Mouse (Mus musculus) neutrophil, adult 5-6 weeks (primary cell): ENCODE results near the gene Zc3hav1l. TPM values are rescaled to one million over a fixed set of nuclear protein-coding genes. Genes with fewer than 3 reads are reported as not detected.

Source experiments
- ATAC-seq: fragments of 151-379, 151-347 bp; 2 replicates; pipeline ENCODE4 v1.8.0; 2017; ENCODE audit warnings: mild to moderate bottlenecking, moderate TSS enrichment; ENCODE audit not compliant: insufficient number of reproducible peaks, poor library complexity, low FRiP score, severe bottlenecking; ENCODE audit errors: extremely low read depth
- total RNA-seq: library from RNA; stranded (forward); fragments of 200-1000 nt; gene quantifications from 2 replicates; pipeline ENCODE4 v1.2.3, GENCODE M21; 2017

Gene Zc3hav1l
- total RNA-seq, 1 experiment from 2014 or later = 0.81 TPM

DNA sequence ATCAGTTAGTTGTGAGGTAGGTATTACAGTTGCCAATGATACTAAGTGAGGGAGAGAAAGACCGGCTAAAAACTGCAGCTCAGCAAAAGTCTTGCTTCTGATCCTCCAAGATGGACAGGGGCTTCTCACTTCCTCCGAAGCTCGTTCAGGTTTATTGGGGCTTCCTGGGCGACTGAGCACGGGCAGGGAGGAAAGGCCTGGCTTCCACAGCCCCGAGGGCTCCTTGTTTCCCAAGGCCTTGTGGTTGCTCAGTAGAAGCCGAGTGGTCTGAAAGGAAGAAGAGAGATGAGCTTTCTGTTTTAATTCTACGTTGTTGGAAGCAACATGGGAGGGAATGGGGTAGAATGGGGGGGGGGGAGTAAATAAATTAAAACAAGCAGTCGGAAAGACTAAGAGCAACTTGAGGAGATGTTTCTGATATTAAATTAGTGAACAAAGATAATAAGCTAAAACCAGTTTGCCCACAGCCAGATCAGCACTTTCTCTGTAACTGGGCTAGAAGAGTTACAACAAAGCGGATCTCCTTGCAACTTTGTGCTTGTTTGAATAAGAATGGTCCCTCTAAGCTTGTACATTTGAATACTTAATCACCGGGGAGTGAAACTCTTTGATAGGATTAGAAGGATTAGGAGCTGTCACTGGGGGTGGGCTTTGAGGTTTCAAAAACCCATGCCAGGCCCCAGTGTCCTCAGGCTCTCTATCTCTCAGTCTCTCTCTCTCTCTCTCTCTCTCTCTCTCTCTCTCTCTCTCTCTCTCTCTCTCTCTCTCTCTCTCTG lies 6.0 kb downstream of the Zc3hav1l start:
- ATAC-seq = no peak

- no peak for ATAC-seq
Measured at GRCm38 (mm10) chr6:38284422-38284821, 14.6 kb downstream of the Zc3hav1l start.

DNA sequence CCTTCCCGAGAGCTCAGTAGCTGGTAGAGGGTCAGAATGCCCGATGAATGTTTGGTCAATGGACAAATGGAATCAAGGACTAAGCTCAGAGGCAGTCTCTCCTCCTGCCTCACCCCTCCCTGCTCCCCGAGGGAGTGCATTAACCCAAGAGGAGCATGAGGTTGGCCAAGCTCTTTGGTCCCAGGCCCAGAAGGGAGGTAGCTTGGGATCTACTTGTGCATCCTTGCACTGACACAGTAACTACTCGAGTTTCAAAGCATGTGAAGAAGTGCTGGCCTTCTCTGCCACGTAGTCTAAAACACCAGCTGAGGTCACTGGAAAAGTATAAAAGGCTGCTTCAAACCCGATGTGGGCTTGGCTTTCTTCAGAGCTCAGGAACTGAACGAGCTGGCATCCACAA lies 34.6 kb downstream of the Zc3hav1l start:
- ATAC-seq = no peak

DNA sequence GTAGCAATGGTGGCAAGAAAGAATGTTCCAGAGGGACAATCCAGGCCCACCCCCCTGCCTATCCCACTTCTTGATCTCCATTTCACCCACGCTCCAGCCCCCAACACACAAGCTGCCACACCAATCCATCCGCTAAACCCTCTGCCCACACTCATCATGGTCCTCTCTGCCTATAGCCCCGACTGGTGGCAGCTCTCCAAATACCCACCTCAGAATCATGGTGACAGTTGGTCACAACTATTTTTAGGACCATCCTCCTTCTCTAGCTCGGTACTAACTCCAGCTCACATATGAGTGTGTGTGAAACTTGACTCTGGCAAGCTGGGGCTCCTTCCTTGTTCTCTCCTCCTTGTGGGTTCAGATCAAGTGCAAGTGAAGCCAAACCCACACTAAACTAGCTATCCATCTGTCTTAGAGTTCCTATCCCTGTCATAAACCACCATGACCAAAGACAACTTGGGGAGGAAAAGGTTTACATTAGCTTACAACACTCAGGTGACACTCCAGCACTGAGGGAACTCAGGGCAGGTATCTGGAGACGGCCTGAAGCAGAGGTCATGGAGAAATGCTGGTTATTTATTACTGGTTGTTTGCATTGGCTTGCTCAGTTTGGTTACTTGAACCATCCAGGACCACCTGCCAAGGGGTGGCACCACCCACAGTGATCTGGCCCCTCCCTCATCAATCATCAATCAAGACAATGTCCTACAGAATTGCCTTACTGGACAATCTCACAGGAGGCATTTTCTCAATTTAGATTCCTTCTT lies 35.5 kb downstream of the Zc3hav1l start:
- ATAC-seq = no peak

GRCm38 (mm10) chr6:38261877-38262276 lies 37.2 kb downstream of the Zc3hav1l start:
- ATAC-seq = no peak

- no peak for ATAC-seq
Measured at GRCm38 (mm10) chr6:38257506-38257905, 41.6 kb downstream of the Zc3hav1l start.

DNA sequence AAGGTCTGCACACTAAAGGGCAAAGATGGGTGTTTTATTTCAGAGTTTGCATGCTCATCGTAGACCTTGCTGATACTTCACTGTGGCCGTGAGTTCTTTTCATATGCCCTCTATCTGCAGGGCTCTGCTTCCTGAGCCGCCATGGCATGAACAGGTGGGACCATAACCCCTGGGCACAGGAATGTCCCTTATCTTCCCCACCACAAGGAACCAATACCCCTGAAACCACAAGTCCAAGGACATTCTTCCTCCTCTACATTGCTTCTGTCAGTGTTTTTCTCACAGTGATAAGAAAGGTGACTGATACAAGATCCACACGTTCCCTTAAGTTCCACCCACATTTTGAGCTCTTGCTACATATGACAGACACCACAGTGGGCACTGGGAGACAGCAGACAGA lies 42.3 kb downstream of the Zc3hav1l start:
- ATAC-seq = no peak

DNA sequence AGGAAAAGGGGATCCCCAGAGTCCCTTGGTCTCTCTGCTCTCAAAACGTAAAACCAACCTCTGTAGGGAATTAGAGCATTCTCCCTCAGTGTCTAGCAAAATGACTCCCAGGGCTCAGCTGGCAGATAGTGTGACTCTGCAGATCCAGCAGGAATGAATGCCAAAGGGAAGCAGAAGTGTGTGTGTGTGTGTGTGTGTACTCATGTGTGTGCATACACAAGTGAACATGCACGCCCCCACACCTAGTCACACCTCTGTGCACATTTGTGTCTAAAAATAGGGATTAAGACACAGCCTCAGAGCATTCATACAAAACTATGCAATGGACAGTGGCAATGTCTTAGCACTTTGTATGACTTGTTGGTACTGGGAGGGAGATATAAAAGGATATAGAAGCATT lies 43.3 kb downstream of the Zc3hav1l start:
- ATAC-seq = no peak

DNA sequence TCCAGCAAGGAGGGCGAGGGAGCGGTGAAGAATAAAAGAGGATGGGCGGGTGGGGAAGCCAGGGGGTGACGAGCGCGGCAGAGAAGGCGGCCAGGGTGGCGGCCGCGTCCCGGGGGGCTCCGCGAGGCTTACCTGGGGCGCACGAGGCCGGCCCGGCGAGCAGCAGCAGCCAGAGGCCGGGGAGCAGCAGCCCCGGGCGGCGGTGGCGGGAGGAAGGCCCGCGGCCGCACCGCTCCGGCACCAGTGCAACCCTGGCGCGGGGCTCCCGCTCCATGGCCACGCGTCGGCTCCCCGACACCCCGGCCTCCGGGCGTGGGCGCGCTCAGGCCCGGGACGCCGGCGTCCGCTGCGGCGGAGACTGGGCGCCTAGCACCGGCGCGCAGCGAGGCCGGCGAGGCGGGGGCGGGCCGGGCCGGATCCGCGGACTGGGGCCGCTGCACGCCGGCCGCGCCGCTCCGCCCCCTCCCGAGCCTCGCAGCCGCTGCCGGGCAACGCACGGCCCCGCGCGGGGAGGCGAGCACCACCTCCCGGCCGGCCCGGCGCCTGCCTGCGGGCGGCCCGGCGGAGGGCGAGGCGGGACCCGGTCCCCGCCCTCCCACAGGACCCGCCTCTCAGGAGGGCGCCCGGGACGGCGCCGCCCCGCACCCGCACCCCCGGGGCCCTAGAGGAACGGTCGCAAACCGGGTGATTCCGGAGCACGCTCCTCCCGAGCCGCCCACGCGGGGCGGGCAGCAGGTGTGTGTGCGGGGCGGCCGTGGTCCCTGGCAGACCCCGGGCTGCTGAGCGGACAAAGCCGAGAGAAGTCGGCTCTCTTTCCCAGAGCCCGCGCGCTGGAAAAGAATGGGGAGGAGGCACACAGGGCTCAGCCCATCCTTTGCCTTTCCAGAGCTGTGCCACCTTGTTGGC lies 45.1 kb downstream of the Zc3hav1l start, which contains the start of gene D630045J12Rik:
D630045J12Rik (minus strand) TSS at position 274 of the 906 bp plus-strand sequence.
- ATAC-seq = no peak

DNA sequence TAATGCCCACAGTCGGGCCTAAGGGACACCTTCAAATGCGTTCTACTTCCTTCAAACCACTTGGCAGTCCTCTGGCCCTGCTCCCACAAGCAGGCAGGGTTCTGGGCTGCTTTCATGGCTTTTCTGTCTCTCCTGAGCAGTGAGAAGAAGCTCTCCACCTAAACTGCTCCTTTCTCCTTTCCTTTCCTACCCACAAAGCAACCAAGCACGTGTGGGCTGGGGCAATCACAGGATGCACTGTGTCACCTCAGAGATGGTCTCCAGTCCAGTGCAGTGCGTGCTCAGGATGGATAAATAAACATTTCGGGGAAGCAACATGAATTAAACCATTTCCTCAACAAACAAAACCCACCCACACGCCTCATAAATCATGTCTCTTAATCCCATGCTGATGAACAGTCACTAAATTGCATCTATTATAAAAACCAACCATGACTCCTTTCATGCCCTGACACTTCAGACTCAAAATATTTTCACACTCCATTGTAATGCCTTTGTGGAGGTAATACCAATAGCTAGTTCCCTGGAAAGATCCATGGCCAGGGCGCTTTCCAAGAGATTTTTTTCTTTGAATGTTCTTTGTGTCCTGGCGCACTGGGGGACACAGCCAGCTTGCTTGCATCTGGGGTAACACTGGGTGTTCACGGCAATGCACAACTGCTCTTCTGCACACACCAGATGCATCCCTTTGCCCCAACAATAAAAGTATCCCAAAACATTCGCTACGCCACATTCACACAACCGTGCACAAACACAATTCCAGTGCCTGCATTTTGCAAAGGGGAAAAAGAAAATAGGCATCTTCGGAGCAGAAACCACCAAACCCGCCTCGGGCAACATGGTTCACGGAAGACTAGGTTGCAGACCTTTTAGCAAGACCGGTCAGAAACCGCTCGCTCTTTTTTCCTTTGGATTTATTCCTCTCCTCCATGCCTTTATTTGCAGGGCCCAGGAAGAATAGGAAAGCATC lies 46.0 kb downstream of the Zc3hav1l start:
- no peak for ATAC-seq

DNA sequence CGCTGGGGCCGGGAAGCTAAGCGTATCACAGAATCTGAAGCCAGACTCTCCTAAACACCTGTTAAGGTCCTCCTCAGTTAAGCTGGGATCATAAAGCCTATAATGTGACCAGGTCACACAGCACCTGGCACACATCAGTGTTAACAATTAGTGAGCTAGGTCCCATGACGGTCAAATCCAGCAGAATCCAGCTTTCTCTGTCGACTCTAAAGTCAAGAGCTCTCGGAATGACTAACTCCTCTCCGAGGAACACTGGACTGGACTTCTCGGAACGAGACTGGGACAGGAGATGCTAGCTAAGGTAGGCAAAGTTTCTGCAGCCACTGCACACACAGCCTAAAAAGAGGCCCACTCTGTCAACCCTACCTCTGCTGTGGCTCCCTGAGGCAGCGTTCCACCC lies 46.9 kb downstream of the Zc3hav1l start:
- no peak for ATAC-seq

DNA sequence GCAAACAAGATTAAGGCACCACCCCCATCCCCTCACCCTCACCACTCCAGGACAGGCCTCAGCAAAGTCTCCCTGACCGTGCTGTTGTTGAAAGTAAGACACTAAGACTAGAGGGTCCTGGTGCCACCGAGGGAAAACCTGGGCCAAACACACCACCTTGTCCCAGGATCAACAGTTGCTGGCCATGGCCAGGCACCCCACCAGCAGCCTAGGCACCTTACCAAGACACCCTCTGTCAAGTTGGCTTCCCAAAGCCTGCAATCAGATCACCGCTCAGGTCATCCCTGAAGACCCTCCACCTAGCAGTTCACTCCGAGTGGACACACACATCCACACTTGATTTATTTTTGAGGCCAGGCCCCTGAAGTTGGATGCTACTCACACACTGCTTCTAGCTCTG lies 47.6 kb downstream of the Zc3hav1l start:
- no peak for ATAC-seq

- no peak for ATAC-seq
Measured at GRCm38 (mm10) chr6:38247362-38247761, 51.7 kb downstream of the Zc3hav1l start.

DNA sequence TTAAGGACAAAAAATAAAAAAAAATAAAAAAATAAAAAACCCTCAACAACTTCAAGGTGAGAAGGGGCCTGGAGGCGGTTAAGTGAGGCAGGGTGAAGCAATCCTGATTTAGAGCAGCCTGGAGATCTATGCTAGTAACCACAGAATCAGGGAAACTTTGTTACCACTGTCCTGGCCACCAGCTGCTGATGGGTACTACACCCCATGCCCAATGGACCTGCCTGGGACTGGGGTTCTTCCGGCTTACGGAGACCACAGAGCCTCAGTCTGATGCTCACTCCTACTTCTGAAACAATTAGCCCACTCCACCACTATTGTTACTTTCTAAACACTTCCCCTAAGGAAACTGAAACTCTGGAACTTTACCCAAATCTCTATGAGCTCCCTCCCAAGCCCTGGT lies 54.3 kb downstream of the Zc3hav1l start:
- ATAC-seq = no peak

DNA sequence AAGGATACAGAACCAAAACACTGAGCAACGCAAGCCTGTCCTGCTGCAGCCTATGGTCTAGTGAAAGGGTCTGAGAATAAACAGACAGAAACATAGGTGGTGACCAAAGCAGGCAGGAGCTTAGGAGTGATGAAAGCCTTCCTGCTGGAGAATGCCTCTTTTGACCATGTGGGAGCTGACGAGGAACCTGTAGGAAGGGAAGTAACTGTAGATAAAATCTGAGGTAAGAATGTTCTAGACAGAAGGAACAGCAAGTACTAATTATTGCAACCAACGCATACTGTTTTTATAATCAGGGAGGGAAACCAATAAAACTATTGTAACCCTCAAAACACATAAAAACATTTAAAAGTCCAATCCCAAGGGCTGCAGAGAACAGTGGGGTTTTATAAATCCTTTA lies 54.9 kb downstream of the Zc3hav1l start:
- ATAC-seq = no peak

- ATAC-seq = no peak
Measured at GRCm38 (mm10) chr6:38242833-38243232, 56.2 kb downstream of the Zc3hav1l start.

- no peak for ATAC-seq
Measured at GRCm38 (mm10) chr6:38242295-38242830, 56.7 kb downstream of the Zc3hav1l start.

GRCm38 (mm10) chr6:38241508-38241907 lies 57.6 kb downstream of the Zc3hav1l start:
- no peak for ATAC-seq
